Mouse (Mus musculus) midbrain, embryonic 14.5 days (tissue): ENCODE measurements at regions not wholly inside any gene's neighbourhood (a gene's known extent, or its start where the extent isn't known, plus 50 kb on each side); places are given as distances from the start of the nearest gene placed in this dataset.

Experiments used
- ATAC-seq: fragments of 200-750 bp; cut with Nextera tagmentation; 2 replicates; pipeline ENCODE4 v1.8.0; 2017; ENCODE audit warnings: moderate number of reproducible peaks, moderate library complexity; ENCODE audit not compliant: low FRiP score, low TSS enrichment
- DNase-seq: peaks from one replicate; pipeline ENCODE4 v3.0.0-alpha.2; 2015
- H3K27ac ChIP-seq: fragments of 300-500 bp; sonication (generic); replicated peaks from 2 replicates; pipeline ENCODE4 v1.5.1; 2014; ENCODE audit warnings: mild to moderate bottlenecking, low read depth, low read length, moderate library complexity
- H3K27me3 ChIP-seq: fragments of 300-500 bp; sonication (generic); 2 replicates; pipeline ENCODE4 v1.6.1; 2014; ENCODE audit warnings: low read length, control low read depth, mixed read lengths; ENCODE audit not compliant: control insufficient read depth, insufficient read depth
- H3K36me3 ChIP-seq: fragments of 300-500 bp; sonication (generic); 2 replicates; pipeline ENCODE4 v1.6.1; 2014; ENCODE audit warnings: low read length, control low read depth; ENCODE audit not compliant: control insufficient read depth, insufficient read depth
- H3K4me1 ChIP-seq: fragments of 300-500 bp; sonication (generic); 2 replicates; pipeline ENCODE4 v1.6.1; 2014; ENCODE audit warnings: mild to moderate bottlenecking, antibody characterized with exemption, low read length, control low read depth; ENCODE audit not compliant: control insufficient read depth, insufficient read depth
- H3K4me2 ChIP-seq: fragments of 300-500 bp; sonication (generic); 2 replicates; pipeline ENCODE4 v1.6.1; 2014; ENCODE audit warnings: mild to moderate bottlenecking, low read length, moderate library complexity
- H3K4me3 ChIP-seq: fragments of 300-500 bp; sonication (generic); replicated peaks from 2 replicates; pipeline ENCODE4 v1.5.1; 2014; ENCODE audit warnings: low read depth, low read length
- H3K9ac ChIP-seq: fragments of 300-500 bp; sonication (generic); replicated peaks from 2 replicates; pipeline ENCODE4 v1.6.1; 2014; ENCODE audit warnings: mild to moderate bottlenecking, low read length, moderate library complexity
- H3K9me3 ChIP-seq: fragments of 300-500 bp; sonication (generic); 2 replicates; pipeline ENCODE4 v1.6.1; 2016; ENCODE audit warnings: low read length, control low read depth, mixed read lengths; ENCODE audit not compliant: control insufficient read depth
- WGBS: fragments of 180-500 bp; shearing (Covaris S2); extraction: QIAGEN DNeasy Blood & Tissue Kit; methylation state at CpG from one replicate; pipeline ENCODE4 v1.1.7; 2014; 5-methylcytosine and 5-hydroxymethylcytosine counted together

DNA sequence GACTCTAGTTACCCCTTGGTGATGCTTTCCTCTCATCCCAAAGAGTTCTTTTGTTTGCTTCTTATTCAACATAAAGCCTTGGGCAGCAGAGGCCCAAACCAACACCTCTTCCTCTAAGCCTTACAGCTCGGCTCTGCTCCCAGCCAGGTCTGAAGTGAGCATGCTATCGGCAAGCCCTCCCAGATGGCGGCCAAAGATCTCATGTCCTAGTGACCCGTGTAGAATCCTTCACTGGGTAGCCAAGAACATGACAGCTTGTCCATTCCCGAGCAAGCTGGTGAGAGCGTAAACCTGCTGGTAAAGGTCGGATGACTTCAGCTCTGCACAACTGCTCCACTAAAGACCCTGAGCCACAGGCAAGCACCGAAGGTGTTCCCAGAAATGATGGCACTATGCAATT is 568.4 kb downstream of the Tmem132b start:
- no peak for DNase-seq
- ATAC-seq: no peak

GRCm38 (mm10) chr5:126104464-126104863 is 572.9 kb downstream of the Tmem132b start:
- no peak overlapping the region for H3K9ac ChIP-seq
- no peaks in the 10 kb centered on the region for H3K9me3 ChIP-seq
- H3K36me3 ChIP-seq: no peaks in the 10 kb centered on the region
- H3K27ac ChIP-seq: no peak overlapping the region
- no peak for DNase-seq
- H3K4me1 ChIP-seq: no peaks in the 10 kb centered on the region
- 88% methylated on average over 5 of the region's 5 CpGs for WGBS
- H3K27me3 ChIP-seq: no peaks in the 10 kb centered on the region
- H3K4me3 ChIP-seq: no peak overlapping the region
- ATAC-seq: no peak
- no peak overlapping the region for H3K4me2 ChIP-seq

More for the DNA sequence above, 568.4 kb downstream of the Tmem132b start:
- no peaks in the 10 kb centered on the region for H3K36me3 ChIP-seq
- no peaks in the 10 kb centered on the region for H3K27me3 ChIP-seq
- H3K4me1 ChIP-seq: no peaks in the 10 kb centered on the region
- no peak overlapping the region for H3K4me3 ChIP-seq
- no peaks in the 10 kb centered on the region for H3K9me3 ChIP-seq
- WGBS: 91% methylated on average over 8 of the region's 8 CpGs
- H3K4me2 ChIP-seq: no peak overlapping the region
- H3K9ac ChIP-seq: no peak overlapping the region
- no peak overlapping the region for H3K27ac ChIP-seq

DNA sequence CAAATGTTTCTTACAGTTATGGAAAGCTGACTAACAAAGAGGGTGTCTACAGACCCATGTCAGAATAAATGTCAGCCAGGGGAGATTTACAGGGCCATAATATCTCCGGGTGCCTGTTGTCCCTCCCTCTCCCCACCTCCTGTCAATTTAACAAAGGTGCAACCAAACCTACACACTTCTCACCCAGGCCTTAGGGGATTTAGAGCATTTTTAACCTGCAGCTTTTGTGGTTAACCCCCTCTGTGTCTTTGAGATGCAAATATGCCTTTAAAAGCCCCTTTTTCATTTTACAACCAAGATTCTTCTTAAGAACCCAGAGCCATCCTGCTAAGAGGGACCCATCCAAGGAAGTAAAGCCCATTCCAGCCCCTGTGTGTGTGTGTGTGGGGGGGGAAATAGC is 573.3 kb downstream of the Tmem132b start:
- no peak for DNase-seq
- 26% methylated on average over 1 of the region's 1 CpGs for WGBS
- no peaks in the 10 kb centered on the region for H3K27me3 ChIP-seq

DNA sequence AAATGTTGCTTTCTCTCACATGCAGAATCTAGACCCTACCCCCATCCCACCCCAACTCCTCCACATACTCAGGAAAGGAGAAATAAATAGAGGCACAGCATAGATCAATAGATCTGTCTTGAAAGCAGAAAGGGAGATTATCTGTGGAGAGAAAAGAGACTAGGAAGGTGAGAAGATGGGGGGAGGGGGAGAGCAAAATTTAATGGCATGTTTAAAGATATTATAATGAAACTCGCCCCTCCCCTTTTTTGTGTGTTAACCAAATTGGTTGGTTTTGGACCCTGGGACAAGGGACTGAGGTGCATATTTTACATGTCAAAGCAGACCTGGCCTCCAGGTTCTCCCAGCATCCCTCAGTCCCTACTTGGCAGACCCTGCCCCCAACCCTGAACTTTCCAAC is 573.9 kb downstream of the Tmem132b start:
- H3K4me1 ChIP-seq: no peaks in the 10 kb centered on the region
- no peak overlapping the region for H3K27ac ChIP-seq
- H3K4me3 ChIP-seq: no peak overlapping the region
- H3K36me3 ChIP-seq: no peaks in the 10 kb centered on the region
- no peak overlapping the region for H3K9ac ChIP-seq
- DNase-seq (no peak), ATAC-seq (no peak)
- H3K4me2 ChIP-seq: no peak overlapping the region
- H3K27me3 ChIP-seq: no peaks in the 10 kb centered on the region
- WGBS: 90% methylated on average over 1 of the region's 1 CpGs
- H3K9me3 ChIP-seq: no peaks in the 10 kb centered on the region

More for the DNA sequence above, 573.3 kb downstream of the Tmem132b start:
- no peaks in the 10 kb centered on the region for H3K36me3 ChIP-seq
- no peak overlapping the region for H3K4me2 ChIP-seq
- H3K9me3 ChIP-seq: no peaks in the 10 kb centered on the region
- no peak for ATAC-seq
- no peak overlapping the region for H3K27ac ChIP-seq
- no peak overlapping the region for H3K4me3 ChIP-seq
- no peaks in the 10 kb centered on the region for H3K4me1 ChIP-seq
- no peak overlapping the region for H3K9ac ChIP-seq

- Histone ChIP-seq H3K4me2 (no peak overlapping the region), H3K9me3 (no peaks in the 10 kb centered on the region), H3K27me3 (no peaks in the 10 kb centered on the region), H3K9ac (no peak overlapping the region), H3K36me3 (no peaks in the 10 kb centered on the region), H3K4me3 (no peak overlapping the region), H3K4me1 (no peaks in the 10 kb centered on the region), H3K27ac (no peak overlapping the region)
- DNase-seq: no peak
- no peak for ATAC-seq
- WGBS: 81% methylated on average over 5 of the region's 5 CpGs
Observed at GRCm38 (mm10) chr5:126107020-126107419, 575.4 kb downstream of the Tmem132b start.

- no peak for DNase-seq
- no peak for ATAC-seq
- Histone ChIP-seq H3K4me2 (no peak overlapping the region), H3K27me3 (no peaks in the 10 kb centered on the region), H3K36me3 (no peaks in the 10 kb centered on the region), H3K9ac (no peak overlapping the region), H3K4me3 (no peak overlapping the region), H3K9me3 (no peaks in the 10 kb centered on the region), H3K4me1 (no peaks in the 10 kb centered on the region), H3K27ac (no peak overlapping the region)
- 63% methylated on average over 3 of the region's 3 CpGs for WGBS
Observed at GRCm38 (mm10) chr5:126108837-126109236, 577.3 kb downstream of the Tmem132b start.

GRCm38 (mm10) chr5:126117291-126117690 is 585.7 kb downstream of the Tmem132b start:
- DNase-seq (no peak), ATAC-seq (no peak)
- Histone ChIP-seq H3K4me3 (no peak overlapping the region), H3K9me3 (no peaks in the 10 kb centered on the region), H3K4me1 (no peaks in the 10 kb centered on the region), H3K36me3 (no peaks in the 10 kb centered on the region), H3K27ac (no peak overlapping the region), H3K4me2 (no peak overlapping the region), H3K9ac (no peak overlapping the region), H3K27me3 (no peaks in the 10 kb centered on the region)
- WGBS: 92% methylated on average over 2 of the region's 2 CpGs

DNA sequence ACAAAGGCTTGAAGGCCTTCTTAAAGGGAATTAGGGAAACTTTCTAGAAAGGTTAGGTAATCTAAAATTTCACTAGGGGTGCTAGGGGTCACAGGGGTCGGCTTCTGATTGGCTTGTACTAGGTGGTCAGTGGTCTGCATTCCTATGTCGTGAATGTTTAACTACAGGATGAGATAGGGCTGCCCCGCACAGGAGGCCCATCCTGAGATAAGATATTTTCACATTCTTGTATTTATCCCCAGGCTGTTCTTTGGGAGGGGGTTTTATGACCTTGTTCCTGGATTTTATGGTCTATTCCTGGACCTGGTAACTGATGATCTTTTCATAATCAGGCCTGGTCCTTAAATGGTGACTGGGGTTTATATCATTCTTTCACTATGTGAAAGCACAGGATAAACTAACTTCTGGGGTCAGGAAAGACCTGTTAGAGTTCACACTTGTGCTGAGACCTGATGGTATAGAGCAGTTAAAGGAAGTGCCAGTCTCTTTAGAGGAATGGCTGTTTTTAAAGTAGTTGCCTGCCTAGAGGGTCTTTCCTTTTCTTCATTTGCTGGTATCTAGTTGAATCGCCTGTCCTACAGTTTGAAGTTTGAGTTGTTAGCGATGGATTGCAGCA is 586.4 kb downstream of the Tmem132b start:
- Histone ChIP-seq H3K9ac (no peak overlapping the region), H3K9me3 (no peaks in the 10 kb centered on the region), H3K36me3 (no peaks in the 10 kb centered on the region), H3K4me3 (no peak overlapping the region), H3K4me2 (no peak overlapping the region), H3K4me1 (no peaks in the 10 kb centered on the region), H3K27me3 (no peaks in the 10 kb centered on the region), H3K27ac (no peak overlapping the region)
- ATAC-seq (no peak), DNase-seq (no peak)
- WGBS: 88% methylated on average over 5 of the region's 5 CpGs

- WGBS: 69% methylated on average over 3 of the region's 3 CpGs
- H3K9me3 ChIP-seq: no peaks in the 10 kb centered on the region
- H3K9ac ChIP-seq: no peak overlapping the region
- H3K36me3 ChIP-seq: no peaks in the 10 kb centered on the region
- ATAC-seq (no peak), DNase-seq (no peak)
- H3K27me3 ChIP-seq: no peaks in the 10 kb centered on the region
- H3K4me1 ChIP-seq: 0 out of 2 replicates have a peak, but pooled peaks cover 3% of the 10 kb centered on the region
- no peak overlapping the region for H3K27ac ChIP-seq
- H3K4me2 ChIP-seq: no peak overlapping the region
- H3K4me3 ChIP-seq: no peak overlapping the region
Observed at GRCm38 (mm10) chr5:126118731-126119130, 587.2 kb downstream of the Tmem132b start.
